Mouse (Mus musculus) testis, adult 2 months (tissue): ENCODE data around the gene Nf1.

Experiments
- CTCF ChIP-seq: fragments of 200-500 bp; IDR thresholded peaks from 2 replicates; pipeline ENCODE4 v1.5.1; 2012; ENCODE audit warnings: low read depth, mild to moderate bottlenecking, inconsistent platforms, low read length, moderate library complexity; ENCODE audit not compliant: control insufficient read depth, insufficient read depth, insufficient replicate concordance
- POLR2A ChIP-seq: fragments of 200-500 bp; IDR thresholded peaks from 2 replicates; pipeline ENCODE4 v1.6.1; 2012; ENCODE audit warnings: low read depth, mild to moderate bottlenecking, inconsistent platforms, low read length, moderate library complexity; ENCODE audit not compliant: control insufficient read depth

DNA sequence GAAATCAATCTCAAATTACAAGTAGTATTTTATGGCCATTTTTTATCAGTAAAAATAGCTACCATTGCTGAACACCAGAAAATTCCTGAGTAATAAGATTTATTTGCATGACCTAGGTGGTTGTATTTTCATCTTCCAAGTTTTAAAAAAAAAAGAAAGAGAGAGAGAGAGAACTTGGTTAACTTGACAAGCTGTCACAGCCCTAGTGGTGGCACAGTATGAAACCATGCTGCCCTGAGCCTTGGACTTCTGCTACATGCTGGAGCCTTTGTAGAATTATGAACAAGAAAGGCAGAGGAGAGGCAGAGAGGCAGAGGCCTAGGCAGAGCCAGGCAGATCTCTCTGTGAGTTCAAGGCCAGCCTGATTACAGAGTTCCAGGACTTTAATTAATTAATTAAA lies 182.4 kb downstream of the Nf1 start:
- no peak for TF ChIP-seq POLR2A
- TF ChIP-seq CTCF: no peak
